Mouse (Mus musculus) hindbrain, embryonic 15.5 days (tissue): Measurements from ENCODE around the gene Chac1. TPM values are rescaled to one million over a fixed set of nuclear protein-coding genes. Genes with fewer than 3 reads are reported as not detected.

Experiments
- ATAC-seq: fragments of 200-750 bp; cut with Nextera tagmentation; 2 replicates; pipeline ENCODE4 v1.8.0; 2017; ENCODE audit warnings: low read depth, moderate number of reproducible peaks, moderate TSS enrichment; ENCODE audit not compliant: low FRiP score
- H3K27ac ChIP-seq: fragments of 300-500 bp; sonication (generic); replicated peaks from 2 replicates; pipeline ENCODE4 v1.5.1; 2015; ENCODE audit warnings: mild to moderate bottlenecking, inconsistent platforms
- H3K27me3 ChIP-seq: fragments of 300-500 bp; sonication (generic); 2 replicates; pipeline ENCODE4 v1.6.1; 2015; ENCODE audit warnings: control low read depth, inconsistent platforms
- H3K36me3 ChIP-seq: fragments of 300-500 bp; sonication (generic); 2 replicates; pipeline ENCODE4 v1.6.1; 2015; ENCODE audit warnings: control low read depth, inconsistent platforms
- H3K4me1 ChIP-seq: fragments of 300-500 bp; sonication (generic); replicated peaks from 2 replicates; pipeline ENCODE4 v1.6.1; 2015; ENCODE audit warnings: control low read depth, inconsistent platforms
- H3K4me2 ChIP-seq: fragments of 300-500 bp; sonication (generic); 2 replicates; pipeline ENCODE4 v1.6.1; 2015; ENCODE audit warnings: moderate library complexity, mild to moderate bottlenecking, inconsistent platforms
- H3K4me3 ChIP-seq: fragments of 300-500 bp; sonication (generic); 2 replicates; pipeline ENCODE4 v1.5.1; 2015; ENCODE audit warnings: mild to moderate bottlenecking, inconsistent platforms
- H3K9ac ChIP-seq: fragments of 300-500 bp; sonication (generic); 2 replicates; pipeline ENCODE4 v1.6.1; 2015; ENCODE audit warnings: inconsistent platforms
- H3K9me3 ChIP-seq: fragments of 300-500 bp; sonication (generic); 2 replicates; pipeline ENCODE4 v1.6.1; 2016; ENCODE audit warnings: control low read depth, inconsistent platforms
- WGBS: fragments of 180-500 bp; shearing (Covaris S2); methylation state at CpG from one replicate; pipeline ENCODE4 v1.1.7; 2015; 5-methylcytosine and 5-hydroxymethylcytosine counted together
- polyA plus RNA-seq: library from polyadenylated mRNA; unstranded; fragments of >200 nt; fragmentation: Nextera tagmentation; extraction: Ambion mirVana; gene quantifications from 2 replicates; pipeline ENCODE4 v1.2.1, GENCODE M21; 2015

Chac1 gene
- polyA plus RNA-seq, 1 experiment from 2014 or later: 10.7 TPM

DNA sequence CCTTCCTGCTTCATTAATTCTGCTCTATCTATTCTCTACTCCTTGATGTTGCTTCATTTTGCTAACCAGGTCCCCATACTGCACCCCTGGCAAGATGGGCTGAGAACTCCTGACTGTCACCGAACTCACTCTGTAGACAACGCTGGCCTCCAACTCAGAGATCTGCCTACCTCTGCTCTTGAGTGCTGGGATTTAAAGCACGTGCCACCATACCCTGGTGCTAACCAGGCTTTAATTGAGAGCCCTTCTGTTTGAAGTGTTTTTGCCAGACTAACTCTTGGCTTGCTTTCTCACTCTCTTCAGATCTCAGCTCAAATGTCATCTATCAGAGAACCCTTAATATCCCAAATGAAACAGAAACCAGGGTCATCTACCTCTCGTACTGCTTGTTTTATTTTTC, 39.0 kb downstream of the Chac1 start:
- H3K9me3 ChIP-seq: no peaks in the 10 kb centered on the region
- no peaks in the 10 kb centered on the region for H3K4me1 ChIP-seq
- no peak overlapping the region for H3K4me3 ChIP-seq
- H3K27ac ChIP-seq: no peak overlapping the region
- no peak for ATAC-seq
- no peaks in the 10 kb centered on the region for H3K27me3 ChIP-seq
- H3K9ac ChIP-seq: no peak overlapping the region
- 95% methylated on average over 4 of the region's 4 CpGs for WGBS
- H3K4me2 ChIP-seq: no peak overlapping the region
- peaks cover 22% of the 10 kb centered on the region for H3K36me3 ChIP-seq

DNA sequence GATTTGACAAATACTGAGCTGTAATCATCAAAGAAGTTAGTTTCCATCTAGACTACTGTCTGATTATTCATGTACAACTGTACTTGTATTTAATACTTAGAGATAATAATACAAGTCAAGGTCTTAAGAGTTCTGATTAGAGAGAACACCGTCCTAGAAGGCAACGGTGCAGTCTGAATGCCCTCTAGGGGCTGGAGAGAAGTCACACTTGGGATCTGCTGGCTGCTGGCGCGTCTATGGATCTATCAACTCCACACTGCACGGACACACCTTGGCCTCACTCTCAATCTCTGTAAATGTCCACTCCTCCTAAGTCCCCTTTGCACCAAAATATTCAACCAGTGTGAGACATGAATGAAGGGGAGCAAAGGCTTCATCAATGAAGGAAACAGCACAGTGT, 47.2 kb downstream of the Chac1 start:
- no peak overlapping the region for H3K4me3 ChIP-seq
- H3K27me3 ChIP-seq: no peaks in the 10 kb centered on the region
- H3K9ac ChIP-seq: no peak overlapping the region
- peaks cover 26% of the 10 kb centered on the region; the same call in 1 of the 2 replicates for H3K36me3 ChIP-seq
- no peak for ATAC-seq
- H3K9me3 ChIP-seq: no peaks in the 10 kb centered on the region
- H3K4me2 ChIP-seq: no peak overlapping the region
- no peak overlapping the region for H3K27ac ChIP-seq
- H3K4me1 ChIP-seq: no peaks in the 10 kb centered on the region
- WGBS: 90% methylated on average over 5 of the region's 5 CpGs

DNA sequence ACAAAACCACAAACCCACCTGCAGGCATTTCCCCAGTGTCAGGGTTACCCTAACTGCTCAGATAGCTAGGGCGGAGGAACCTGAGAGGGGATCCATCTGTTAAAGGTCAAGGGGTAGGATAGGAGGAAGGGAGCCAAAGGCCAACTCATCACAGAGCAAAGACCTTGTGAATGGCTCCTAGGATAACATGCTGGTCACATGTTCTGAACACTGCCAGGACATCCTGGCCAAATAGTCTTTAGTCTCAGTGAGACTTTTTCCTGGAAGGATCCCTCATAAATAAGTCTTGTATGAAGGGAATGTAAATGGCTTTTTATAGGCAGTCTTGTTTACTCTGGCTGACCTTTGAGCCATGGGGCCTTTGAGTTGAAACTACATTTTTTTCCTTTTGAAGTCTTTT, 47.6 kb downstream of the Chac1 start:
- no peak overlapping the region for H3K9ac ChIP-seq
- H3K27ac ChIP-seq: no peak overlapping the region
- no peak overlapping the region for H3K4me3 ChIP-seq
- H3K4me1 ChIP-seq: no peaks in the 10 kb centered on the region
- H3K4me2 ChIP-seq: no peak overlapping the region
- H3K36me3 ChIP-seq: peaks cover 26% of the 10 kb centered on the region; the same call in 1 of the 2 replicates
- WGBS: 86% methylated on average over 1 of the region's 1 CpGs
- H3K9me3 ChIP-seq: no peaks in the 10 kb centered on the region
- no peaks in the 10 kb centered on the region for H3K27me3 ChIP-seq
- ATAC-seq: no peak

DNA sequence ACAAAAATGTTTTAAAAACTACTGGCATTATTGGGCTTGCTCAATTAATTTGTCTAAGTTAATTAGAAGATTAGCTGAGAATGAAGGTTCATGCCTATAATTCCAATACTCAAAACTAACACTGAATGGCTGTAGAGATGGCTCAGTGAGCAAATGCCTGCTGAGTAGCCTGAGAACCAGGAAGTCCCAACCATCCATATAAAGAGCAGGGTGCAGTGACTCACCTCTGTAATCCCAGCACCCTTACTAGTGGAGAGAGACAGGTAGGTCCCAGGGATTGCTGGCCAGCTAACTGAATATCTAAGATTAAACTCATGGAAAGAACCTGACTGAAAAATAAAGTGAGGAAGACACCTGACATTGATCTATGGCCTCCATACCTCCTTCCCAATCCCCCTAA, 48.3 kb downstream of the Chac1 start:
- H3K4me1 ChIP-seq: no peaks in the 10 kb centered on the region
- H3K9me3 ChIP-seq: no peaks in the 10 kb centered on the region
- peaks cover 26% of the 10 kb centered on the region for H3K36me3 ChIP-seq
- no peak overlapping the region for H3K4me3 ChIP-seq
- no peak overlapping the region for H3K9ac ChIP-seq
- H3K27me3 ChIP-seq: no peaks in the 10 kb centered on the region
- ATAC-seq: no peak
- no peak overlapping the region for H3K4me2 ChIP-seq
- H3K27ac ChIP-seq: no peak overlapping the region

Other genes with a start within 250 kb of the Chac1 start
- gene Rad51, start 238.4 kb upstream of the Chac1 start, polyA plus RNA-seq: 11.7 and 12.7 TPM in 2 replicates
- 45.2 and 45.8 TPM in 2 replicates for gene Rmdn3, start 194.2 kb upstream of the Chac1 start, polyA plus RNA-seq
- gene Gchfr, start 183.5 kb upstream of the Chac1 start, polyA plus RNA-seq: 9.4 and 10.0 TPM in 2 replicates
- gene Gm14137, start 176.7 kb upstream of the Chac1 start, polyA plus RNA-seq: 0.83 and 0.97 TPM in 2 replicates
- 58.9 and 68.5 TPM in 2 replicates for gene Zfyve19, start 142.6 kb upstream of the Chac1 start, polyA plus RNA-seq
- gene Dnajc17, start 142.4 kb upstream of the Chac1 start, polyA plus RNA-seq: 22.6 and 24.8 TPM in 2 replicates
- gene Ppp1r14d, start 121.3 kb upstream of the Chac1 start, polyA plus RNA-seq: not detected in 2 replicates
- 0.96 and 0.99 TPM in 2 replicates for gene Spint1, start 113.9 kb upstream of the Chac1 start, polyA plus RNA-seq
- 44.2 and 45.5 TPM in 2 replicates for gene Rhov, start 80.0 kb upstream of the Chac1 start, polyA plus RNA-seq
- 27.3 and 30.2 TPM in 2 replicates for gene Vps18, start 62.5 kb upstream of the Chac1 start, polyA plus RNA-seq
- gene Dll4, start 25.4 kb upstream of the Chac1 start, polyA plus RNA-seq: 5.0 and 5.1 TPM in 2 replicates
- gene Ino80, start 126.5 kb downstream of the Chac1 start, polyA plus RNA-seq: 2.9 and 3.4 TPM in 2 replicates
- 0.47 and 0.60 TPM in 2 replicates for gene Exd1, start 196.4 kb downstream of the Chac1 start, polyA plus RNA-seq
- 54.9 and 55.4 TPM in 2 replicates for gene Chp1, start 196.5 kb downstream of the Chac1 start, polyA plus RNA-seq